Mouse (Mus musculus): ENCODE measurements at regions not wholly inside any gene's neighbourhood (a gene's known extent, or its start where the extent isn't known, plus 50 kb on each side); places are given as distances from the start of the nearest gene placed in this dataset.
A peak's percentile ranks its signal among the peaks of the same experiment; 100 is the strongest.

DNA sequence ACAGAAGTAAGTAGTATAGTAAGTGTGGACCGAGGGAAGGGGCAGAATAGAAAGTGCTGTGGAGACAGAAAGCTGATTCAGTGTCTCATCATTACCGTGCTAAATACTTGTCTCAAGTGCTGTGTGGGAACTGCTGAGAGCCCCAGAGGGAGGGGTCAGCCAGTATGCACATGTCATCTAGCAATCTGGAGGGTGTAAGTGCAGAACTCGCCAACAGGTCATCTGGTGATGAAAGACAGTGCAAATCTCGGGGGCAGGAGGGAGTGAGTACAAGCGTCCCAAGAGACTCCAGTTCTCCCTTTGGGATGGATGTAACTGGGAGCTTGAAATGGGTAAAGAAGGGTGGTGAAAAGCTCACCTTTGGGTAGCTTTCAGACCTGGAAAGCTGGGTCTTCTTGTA is 535.7 kb downstream of the Bcl11a start:
- DNase-seq (ENCODE audit: low spot score): no peak

DNA sequence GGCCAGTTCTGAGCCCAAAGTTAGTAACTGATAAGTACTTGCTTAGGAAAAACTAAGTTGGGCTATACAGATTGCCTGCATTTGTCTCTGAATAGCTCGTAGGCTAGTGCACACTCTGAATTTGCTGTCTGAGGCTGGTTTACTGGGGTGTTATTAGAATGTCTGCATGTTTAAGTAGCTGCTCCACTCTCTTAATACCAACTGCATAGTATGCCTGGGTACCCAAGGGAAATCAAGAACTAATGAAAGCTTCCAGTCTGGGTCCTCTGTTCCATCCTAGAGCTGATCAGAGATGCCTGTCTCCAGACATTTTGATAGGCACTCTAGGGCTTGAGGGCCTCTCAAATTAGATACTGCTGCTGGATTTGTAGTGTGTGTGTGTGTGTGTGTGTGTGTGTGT is 537.6 kb downstream of the Bcl11a start:
- DNase-seq (ENCODE audit: low spot score): no peak

DNA sequence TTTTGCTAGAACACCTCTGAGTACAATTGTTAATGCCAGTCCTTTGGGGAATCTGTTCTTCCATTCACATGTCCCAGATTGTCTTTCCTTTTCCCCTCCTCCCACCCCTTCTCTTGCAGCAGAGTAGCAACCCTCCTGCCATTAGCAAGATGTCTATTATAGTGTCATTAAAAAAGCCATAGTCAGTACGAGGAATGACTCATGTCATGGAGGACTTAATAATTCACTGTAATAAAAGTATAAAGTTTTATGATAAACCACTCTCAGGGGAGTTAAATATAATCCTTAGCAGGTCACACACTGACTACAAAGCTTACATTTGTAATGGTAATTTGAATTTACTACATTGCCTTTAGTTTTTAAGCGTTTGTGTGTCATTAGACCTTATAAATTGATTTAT is 540.7 kb downstream of the Bcl11a start:
- no peak for DNase-seq (ENCODE audit: low spot score)

DNA sequence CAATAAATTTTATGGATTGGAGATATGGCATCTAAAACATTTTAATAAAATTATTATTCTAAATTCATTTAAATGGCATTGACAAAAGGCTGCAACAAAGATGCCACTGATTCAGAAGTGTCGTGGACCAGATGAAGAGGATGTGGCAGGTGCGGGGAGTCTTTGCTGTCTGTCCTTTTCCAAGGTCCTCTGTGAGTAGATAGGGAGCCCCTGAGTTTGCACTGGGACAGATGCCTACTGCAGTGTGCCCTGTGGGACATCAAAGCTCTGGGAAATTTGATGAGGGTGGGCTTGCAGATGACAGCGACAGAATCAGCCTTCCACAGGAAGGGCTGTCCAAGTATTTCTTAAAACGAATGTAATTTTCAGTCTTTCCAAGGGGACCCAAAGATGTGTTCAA is 541.2 kb downstream of the Bcl11a start:
- DNase-seq (ENCODE audit: low spot score): no peak

- no peak for DNase-seq (ENCODE audit: low spot score)
Measured at GRCm38 (mm10) chr11:24628619-24629018, 550.8 kb downstream of the Bcl11a start.

GRCm38 (mm10) chr11:24629431-24629830 is 551.6 kb downstream of the Bcl11a start:
- no peak for DNase-seq (ENCODE audit: low spot score)

GRCm38 (mm10) chr11:24630403-24630900 is 552.6 kb downstream of the Bcl11a start:
- no peak for DNase-seq (ENCODE audit: low spot score)

DNA sequence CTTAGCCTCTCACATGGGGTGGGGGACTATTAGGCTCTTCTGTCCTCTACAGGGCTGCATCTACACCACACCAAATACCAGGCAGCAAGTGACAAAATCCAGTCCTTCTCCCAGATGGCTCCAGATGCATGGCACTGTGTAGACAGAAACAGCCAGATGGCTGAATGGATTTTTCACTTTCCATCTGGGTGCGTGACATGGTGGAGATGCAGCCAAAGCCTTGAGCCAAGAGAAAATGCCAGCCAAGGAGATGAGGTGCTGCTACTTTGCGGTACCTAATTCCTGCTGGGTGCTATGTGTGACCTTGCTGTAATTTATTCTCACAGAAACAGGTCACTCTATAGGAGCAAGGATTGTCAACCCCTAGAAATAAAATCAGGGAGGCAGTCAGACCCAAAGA is 553.8 kb downstream of the Bcl11a start:
- DNase-seq (ENCODE audit: low spot score): no peak

- no peak for DNase-seq (ENCODE audit: low spot score)
Measured at GRCm38 (mm10) chr11:24636716-24637115, 558.9 kb downstream of the Bcl11a start.

DNA sequence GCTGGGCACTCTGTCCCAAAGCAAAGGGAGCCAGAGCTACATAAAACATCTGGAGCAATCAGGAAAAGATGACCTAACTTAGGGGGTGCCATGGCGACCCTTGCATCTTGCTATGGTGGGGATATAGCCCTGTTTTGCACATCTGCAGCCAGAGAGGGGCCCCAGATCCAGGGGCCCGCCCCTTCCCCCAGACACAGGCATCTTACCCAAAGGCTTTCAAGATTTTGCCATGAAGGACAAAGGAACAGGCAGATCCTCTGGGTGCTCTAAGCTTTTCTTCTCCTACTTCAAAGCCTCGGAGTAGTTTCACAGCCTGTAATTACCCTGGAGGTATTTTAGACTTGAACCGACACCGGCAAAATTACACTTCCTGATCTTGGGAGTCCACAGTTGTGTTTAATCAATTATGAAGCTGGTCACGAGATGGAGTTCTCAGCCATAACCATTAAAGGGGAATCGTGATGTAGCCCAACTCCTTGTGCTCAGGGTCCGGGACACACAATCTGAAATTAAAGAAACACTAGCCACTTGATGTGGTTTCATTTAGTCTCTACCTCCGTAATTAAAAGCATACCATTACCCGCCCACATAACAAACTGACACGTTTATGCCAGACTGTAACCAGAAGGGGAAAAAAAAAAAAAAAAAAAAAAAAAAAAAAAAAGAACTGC is 565.7 kb downstream of the Bcl11a start:
- DNase-seq (ENCODE audit: low spot score): no peak

GRCm38 (mm10) chr11:24652852-24653251 is 575.0 kb downstream of the Bcl11a start:
- no peak for DNase-seq (ENCODE audit: low spot score)

- no peak for DNase-seq (ENCODE audit: low spot score)
Measured at GRCm38 (mm10) chr11:24664082-24664481, 586.2 kb downstream of the Bcl11a start.

GRCm38 (mm10) chr11:24665310-24665709 is 587.5 kb downstream of the Bcl11a start:
- no peak for DNase-seq (ENCODE audit: low spot score)

DNA sequence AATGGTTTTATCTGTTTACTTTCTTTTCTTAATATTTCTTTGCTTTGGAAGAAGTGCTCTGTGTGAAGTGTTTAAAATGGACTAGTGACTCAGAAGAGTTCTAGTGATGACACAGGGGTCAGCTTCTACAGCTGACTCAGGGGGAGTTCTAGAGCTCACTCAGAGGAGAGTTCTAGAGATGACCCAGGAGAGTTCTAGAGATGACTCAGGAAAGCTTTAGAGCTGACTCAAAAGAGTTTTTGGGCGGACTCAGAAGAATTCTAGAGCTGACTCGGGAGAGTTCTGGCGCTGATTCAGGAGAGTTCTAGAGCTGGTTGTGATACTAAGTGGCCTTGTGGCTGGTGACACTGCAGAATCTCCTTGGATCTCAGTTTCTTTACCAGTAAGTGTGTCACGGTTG is 593.8 kb downstream of the Bcl11a start:
- DNase-seq (ENCODE audit: low spot score): no peak

GRCm38 (mm10) chr11:24673248-24674207 is 595.7 kb downstream of the Bcl11a start:
- DNase-seq (ENCODE audit: low spot score): no peak

DNA sequence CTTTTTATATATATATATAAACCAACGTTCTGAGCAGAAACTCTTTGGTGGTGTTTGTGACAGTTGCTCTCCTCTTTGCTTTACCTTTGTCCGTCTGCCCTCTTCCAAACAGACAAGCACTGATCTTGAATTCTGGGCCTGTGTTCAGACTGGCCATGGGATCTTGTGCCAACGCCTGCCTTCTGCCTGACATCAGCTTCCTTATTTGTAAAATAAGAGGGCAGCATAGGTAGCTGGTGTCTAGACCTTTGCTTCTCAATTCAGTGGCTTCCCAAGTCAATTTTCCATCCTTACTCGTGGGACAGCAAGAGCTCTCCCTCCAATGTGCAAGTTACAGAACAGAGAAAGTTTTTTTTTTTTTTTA is 596.3 kb downstream of the Bcl11a start:
- no peak for DNase-seq (ENCODE audit: low spot score)

DNA sequence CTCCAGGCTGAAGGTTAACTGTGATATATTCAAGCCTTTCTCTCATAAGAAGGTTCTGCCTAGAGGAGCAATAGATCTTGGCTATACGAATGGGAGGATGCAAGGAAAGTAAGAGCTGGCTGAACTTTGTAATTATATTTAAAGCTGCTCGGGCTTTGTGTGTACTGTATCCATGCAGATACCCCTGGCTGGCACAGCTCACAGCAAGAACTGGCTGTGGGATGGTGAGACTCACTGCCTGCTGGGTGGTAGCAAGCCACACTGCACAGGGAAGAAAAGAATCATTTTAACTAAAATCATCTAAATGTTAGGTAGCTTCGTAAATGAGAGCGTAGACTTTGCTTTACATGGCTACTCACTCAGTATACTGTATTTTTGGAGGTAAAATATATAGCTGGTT is 599.2 kb downstream of the Bcl11a start:
- DNase-seq (ENCODE audit: low spot score): no peak

DNA sequence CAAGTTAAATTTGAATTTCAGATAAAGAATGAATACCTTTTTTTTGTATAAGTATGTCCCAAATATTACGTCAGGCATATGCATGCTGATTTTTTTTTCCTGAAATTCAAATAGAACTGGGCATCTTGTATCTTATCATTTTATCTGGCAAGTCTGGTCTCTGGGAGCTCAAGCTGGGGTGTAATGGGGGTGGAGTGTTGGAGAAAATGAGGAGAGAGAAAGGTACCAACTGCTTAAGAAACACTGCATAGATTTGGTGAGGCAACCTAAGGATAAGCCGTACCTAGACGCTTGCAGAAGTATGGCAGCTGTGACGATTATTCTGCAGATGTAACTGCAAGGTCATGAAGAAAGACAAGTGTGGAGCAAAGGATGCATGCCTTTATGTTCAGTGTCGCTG is 601.7 kb downstream of the Bcl11a start:
- DNase-seq (ENCODE audit: low spot score): no peak

GRCm38 (mm10) chr11:24682423-24682822 is 604.6 kb downstream of the Bcl11a start:
- no peak for DNase-seq (ENCODE audit: low spot score)

GRCm38 (mm10) chr11:24685545-24686467 is 608.0 kb downstream of the Bcl11a start:
- peak; percentile 22 for DNase-seq (ENCODE audit: low spot score)

- DNase-seq (ENCODE audit: low spot score): no peak
Measured at GRCm38 (mm10) chr11:24688160-24688782, 610.4 kb downstream of the Bcl11a start.
